Mouse (Mus musculus) urinary bladder, postnatal 10 days (tissue): Measurements from ENCODE around the gene Gm49369.
"Not testable (repeated sequence)": the region's sequence is repeated elsewhere in the genome, so short reads cannot be mapped to it uniquely, and the experiment has no call there.

Experiments
- DNase-seq: peaks from one replicate; pipeline ENCODE4 v3.0.0; 2022; ENCODE audit warnings: low spot score

Gene Gm49369

DNA sequence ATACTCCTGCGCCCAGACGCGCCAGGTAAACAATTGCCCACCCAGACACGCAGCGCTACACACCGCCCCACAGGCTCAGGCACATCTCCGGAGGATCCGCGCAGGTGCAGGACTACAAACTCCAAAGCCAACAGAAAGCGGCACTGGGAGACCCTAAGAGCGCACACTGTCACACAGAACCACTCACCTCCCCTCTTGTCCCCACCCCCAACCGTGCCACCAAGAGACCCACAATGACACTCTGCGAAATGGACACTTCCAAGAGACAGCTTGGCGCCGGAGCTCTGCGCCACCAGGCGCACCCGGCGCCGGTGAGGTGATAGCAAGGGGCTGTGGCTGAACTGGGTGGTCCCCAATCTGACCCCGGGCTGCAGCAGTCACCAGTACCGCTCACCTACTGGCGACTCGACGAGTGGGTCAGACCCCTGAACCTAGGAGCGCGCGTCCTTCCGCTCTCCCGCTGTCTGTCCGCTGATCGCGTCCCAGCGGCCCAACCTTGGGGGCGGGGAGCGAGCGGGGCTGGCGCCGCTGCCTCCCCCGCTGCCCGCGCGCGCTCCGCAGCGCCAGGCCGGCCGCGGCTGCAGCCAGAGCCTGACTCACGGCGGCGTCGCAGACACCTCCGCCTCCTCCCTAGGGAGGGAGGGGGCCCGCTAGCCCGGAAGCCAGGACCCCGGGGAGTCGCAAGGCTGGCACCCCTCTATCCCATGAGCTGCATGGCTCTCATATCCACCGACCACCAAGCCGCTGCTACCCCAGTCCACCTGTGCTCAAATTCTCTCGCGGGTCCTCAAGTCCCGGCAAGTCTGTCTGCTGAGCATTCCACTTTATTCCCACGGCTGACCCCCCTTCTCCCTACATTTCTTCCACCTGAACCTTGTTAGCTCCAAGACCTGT lies 10.5 kb downstream of the Gm49369 start:
- no peak for DNase-seq

DNA sequence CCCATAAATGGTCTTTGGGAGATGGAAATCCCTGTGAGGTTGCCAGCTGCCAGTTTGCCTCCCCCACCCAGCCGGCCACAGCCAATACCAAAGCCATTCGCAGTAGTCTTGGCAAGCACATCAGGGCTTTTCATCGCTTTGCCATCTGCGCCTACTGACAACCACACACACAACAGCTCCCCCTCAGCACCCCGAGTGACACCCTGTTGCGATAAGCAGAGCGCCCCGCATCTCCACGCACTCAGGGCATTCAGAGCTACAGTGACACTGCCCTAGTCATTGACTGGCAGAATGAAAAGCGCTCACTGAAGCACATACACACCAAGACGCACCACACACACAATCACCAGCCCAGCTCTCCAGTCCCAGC lies 11.1 kb downstream of the Gm49369 start:
- no peak for DNase-seq

DNA sequence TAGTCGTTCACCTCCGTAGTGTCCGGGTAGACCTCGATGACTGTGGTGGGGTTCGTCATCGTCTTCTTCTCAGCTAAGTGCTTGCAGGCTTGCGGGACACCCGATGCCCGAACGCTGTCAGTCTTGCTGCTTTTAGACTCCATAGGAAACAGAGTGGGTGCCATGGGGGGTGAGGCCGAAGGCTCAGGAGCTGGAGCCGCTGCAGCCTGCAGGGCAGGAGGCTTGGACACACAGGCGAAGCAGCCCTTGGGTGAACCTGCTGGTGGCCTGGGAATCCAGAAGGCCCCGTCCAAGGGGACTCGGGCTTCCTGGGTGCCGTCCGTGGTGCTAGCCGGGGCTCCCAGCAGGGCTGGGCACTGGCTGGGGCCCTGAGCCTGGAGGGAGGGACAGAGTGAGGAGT lies 11.5 kb downstream of the Gm49369 start:
- no peak for DNase-seq

DNA sequence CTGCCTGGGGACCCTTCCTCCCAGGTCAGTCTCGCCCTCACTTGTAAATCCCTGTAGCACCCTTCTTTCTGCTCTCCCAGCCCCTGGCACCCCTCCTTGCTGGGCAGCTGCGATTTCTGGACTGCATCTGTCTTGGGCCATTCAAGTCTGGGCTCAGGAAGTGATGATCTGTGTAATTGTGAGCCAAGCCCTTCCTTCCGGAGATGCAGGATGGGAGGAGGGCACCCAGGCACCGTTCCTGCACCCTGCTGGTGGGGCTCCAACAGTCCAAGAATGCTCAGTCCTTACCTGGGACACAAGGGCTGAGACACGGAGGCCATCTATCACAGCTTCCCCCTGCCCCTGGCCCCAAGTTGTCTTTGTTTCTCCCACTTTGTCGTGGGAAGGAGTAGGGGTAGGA lies 12.6 kb downstream of the Gm49369 start:
- DNase-seq: no peak

DNA sequence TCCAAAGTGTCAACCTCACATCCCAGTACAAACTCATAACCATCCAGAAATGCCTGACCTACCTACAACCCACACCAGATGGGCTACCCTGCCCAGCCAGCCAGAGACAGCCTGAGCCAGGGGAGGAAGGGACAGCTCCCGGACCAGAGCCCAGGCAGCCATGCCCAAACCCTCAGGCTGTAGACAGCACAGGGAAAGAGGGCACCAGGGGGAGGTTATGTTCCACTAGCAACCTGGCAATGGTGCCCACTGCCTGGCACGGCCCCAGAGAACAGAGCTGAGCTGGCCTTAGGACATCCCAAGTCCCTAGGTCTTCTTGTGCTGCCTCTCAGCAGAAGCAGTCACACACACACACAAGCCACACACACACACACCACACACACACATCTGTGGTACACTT lies 13.6 kb downstream of the Gm49369 start:
- DNase-seq: no peak

DNA sequence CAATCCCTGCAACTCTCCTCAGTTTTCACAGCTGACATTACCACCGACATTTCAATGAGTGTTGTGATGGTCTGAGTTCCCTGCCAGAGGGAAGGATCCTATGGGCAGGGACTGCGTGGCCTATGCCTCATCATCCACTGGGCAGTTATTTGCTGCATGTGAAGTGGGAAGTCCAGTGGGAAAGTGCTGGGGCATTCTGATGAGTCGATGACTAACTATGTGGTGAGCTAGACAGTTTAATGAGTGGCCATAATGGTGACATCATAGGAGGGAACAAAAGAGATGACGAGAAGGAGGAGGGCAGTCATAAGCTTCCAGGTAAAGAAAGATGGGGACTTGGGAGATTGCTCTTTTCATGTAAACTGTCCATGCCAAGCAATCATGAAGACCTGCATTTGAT lies 19.4 kb downstream of the Gm49369 start:
- no peak for DNase-seq

DNA sequence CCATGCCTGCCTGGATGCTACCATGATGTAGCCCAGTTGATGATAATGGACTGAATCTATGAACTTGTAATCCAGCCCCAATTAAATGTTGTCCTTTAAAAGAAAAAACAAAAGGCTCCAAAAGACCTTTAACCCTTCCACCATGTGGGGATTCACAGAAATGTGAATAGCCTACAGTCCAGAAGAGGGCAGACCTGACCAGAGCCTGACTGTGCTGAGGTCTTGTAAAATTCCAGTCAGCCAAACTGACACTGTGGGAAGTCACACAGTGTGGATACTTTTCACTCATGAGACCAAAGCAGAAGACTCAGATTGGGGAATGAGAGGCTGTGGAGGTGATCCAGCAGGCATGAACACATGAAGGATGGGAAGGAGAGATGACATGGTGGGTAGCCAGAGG lies 21.7 kb downstream of the Gm49369 start:
- DNase-seq: no peak

DNA sequence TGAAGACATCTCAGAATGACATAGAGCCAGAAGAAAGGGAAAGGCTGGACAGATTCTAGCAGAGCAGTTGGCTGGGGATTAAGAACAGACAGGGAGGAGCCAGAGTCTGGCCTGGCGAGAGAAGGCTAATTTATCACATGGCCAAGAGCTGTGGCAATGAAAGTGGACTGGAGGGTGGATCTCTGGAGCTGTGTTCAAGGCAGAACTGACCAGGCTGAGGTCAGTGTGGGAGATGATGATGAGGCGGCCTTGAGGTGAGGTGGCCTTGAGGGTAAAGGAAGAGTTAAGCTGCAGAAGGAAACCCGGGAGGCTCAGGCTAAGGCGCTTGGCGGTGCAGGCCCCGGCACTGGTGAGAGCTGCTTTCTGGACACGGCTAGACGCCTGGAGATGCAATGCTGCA lies 23.3 kb downstream of the Gm49369 start:
- DNase-seq: no peak

DNA sequence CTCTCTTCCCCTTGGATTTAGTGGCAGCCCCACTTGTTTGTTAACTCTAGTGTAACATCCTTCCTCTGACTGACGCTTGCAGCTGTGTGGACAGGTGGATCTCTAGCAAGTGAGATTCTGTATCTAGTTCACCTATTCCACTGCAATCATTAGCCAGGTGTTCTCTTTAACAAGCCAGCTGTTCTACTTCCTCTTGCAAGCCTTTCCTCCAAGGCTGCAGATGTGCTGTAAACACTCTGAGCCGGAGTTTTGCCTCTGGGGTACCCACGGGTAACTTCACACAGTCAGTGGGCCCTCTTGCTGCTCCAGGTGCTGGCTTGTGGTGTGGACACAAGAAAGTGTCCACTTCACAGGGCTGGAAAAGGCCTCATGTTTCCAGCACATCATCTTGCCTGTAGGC lies 24.9 kb downstream of the Gm49369 start:
- DNase-seq: no peak

DNA sequence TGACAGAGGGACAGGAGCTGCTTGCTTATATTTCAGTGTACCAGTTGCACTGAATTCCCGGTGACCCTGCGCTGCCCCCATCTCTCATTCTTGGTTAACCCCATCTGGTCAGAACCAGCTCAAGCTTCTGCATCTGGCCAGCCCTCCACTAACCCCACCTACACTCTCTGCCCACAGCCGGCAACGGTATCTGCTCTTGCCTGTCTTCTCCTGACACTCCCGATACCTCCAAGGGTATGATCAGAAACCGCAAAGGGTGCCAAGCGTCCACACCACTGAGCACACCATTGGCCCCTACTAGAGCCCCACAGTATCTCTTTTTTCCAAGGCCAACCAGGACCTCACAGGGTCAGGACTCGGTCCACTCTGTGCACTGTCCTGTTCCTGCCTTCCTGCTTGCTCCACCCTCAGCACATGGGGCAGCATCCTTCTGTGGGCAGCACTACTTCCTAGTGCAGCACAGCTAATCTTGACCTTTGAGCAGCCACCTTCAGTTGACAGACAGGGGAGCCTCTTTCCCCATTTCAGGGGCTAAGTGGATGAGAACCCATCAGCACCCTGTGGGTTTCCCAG lies 27.7 kb downstream of the Gm49369 start:
- no peak for DNase-seq

DNA sequence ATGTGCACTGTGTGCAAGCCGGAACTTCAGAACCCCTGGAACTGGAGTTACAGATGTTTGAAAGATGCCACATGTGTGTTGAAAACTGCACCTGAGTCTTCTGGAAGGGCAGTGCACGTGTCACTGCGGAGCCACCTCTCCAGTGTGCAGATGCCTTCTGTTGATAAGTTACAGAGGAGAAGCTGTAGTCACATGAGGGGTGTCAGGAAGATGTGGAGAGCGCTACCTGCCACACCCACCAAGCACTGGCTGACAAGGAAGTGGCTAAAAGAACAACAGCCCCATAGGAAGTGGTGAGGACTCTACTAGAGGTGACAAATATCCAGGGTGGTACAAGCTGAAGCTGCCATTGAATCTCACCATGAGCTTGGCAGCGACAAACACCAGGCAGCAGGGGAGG lies 28.6 kb downstream of the Gm49369 start:
- no peak for DNase-seq

DNA sequence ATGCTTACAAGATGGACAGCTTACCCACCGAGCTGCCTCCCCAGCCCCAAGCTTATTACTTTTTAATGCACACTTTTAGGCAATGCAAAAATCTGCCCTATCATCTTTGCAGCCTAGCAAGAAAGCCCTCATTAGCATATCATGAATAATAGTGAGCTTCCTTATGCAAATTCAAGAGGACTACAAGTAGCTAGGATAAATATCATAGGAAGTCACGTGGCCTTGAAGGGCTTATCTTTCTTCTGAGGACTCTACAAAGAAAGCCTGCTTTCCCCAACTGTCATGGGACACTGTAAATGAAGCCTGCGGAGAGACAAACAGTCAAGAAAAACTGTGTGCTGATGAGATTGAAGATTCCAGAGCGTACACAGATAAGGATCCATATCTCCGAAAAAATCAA lies 30.9 kb downstream of the Gm49369 start:
- DNase-seq: no peak

DNA sequence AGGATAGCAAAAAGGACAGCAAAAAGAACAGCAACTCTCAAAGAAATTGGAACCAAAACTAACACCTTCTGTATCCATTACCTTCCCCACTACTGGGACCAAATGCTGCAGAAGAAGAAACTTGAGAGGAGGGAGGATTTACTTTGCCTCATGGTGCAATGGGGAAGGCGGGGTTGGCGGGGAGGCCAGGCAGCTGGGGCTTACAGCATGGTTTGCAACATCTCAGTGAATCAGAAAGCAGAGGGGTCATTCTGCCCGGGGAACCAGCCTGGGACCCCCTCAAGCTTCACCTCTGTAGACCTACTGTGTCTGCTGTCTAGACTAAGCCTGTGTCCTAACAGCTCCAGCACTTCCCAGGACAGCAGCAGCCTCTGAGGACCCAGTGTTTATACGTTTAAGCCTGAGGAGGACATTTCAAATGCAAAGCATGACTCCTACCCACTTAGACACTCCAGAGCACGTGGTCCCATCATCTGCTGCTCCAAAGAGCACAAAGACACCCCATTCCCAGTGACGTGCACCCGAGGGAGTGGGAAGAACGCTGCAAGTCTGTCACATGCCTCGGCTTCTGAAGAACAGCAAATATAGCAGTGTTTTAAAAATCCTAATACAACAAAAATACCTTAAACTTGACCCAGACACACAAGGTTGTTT lies 33.0 kb downstream of the Gm49369 start:
- DNase-seq: no peak

DNA sequence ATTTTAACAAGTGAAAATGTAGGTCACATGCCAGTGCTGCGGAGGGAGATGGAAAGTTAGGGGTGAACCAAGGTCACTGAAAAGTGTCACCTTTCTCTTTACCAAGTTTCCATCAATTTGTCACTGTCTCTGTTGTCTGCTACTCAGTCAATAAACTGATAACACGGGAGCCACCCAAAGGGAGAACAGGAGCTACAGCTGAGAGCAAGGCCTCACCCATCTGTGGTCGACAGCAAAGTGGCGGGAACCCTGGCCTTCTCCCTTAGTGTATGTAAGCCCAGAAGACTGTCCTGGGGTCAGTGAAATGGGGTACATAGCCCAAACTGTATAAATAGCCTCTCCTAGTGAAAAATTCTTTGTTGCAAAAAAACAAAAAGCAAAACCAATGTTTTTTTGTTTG lies 34.9 kb downstream of the Gm49369 start:
- DNase-seq: no peak

DNA sequence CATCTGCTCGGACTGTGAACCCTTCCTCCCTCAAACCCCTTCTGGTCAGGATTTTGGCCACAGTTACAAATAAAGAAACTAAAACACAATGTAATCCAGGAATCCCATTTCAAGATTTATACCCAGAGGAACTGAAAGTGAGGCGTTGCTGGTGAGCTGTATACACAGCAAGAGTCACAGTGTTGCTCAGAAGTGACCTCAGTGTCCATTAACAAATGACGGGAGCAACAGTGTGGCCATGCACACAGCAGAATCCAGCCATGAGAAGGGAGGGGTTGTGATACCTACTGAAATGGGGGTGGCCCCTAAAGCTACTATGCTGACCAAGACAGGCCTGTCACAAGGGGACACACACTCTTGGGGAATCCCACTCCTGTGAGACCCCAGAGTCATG lies 40.2 kb downstream of the Gm49369 start:
- no peak for DNase-seq

DNA sequence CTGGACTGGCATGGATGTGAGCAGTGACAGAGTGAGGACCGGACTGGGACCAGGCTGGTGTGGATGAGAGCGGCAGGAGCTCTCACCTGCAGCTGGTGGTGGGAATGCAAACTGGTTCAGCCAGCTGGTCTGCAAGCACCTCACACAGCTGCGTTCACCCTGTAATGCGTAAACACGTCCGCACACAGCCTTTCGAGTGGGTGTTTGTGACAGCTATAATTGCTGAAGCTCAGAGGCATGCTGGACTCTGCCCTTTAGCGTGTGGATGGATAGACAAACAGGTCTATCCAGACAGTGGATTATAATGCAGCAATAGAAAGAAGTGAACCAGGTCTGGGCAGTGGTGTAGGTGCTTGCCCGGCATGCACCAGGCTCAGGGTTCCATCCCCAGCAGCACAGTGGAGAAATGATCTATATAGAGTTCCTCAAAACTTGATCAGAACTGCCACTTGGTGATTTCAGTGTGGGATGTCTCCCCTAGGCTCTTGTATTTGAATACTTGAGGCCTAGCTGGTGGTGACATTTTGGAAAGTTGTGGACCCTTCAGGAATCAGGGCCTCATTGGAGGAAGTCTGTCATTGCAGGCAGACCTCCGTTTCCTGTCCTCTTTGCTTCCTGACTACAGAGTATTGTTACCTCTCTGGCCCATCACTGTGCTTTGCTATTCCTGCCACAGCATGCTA lies 40.8 kb downstream of the Gm49369 start:
- DNase-seq: no peak

DNA sequence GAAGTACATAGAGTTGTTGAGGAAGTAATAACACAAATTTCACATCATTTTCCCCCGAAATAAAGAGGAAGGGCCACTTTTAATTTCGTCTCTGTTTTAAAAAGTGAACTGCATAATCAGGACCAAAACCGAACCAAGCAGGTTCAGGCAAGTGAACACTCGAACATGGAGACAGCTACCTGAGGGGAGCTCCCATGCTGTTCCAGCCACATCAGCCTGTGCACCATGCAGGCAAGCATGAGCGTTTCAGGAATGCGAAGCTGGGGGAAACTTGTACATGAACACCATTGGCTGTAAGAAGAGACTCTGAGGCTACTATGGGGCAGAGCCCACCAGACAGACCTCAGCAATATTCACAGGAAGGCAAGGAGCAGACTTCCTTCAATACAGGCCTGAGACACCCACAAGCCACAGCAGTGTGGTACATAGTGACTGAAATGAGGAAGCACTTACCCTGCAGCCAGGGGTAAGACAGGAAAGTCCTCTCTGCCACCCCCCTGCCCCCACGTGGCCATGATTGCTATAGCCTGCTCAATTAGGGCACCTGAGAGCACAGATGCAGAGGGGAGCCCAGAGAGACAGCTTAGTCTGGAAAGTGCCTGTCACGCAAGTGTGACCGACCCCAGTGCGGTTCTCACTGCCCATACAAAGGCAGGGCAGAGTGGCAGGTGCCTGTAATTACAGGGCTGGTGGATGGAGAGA lies 42.0 kb downstream of the Gm49369 start:
- no peak for DNase-seq

DNA sequence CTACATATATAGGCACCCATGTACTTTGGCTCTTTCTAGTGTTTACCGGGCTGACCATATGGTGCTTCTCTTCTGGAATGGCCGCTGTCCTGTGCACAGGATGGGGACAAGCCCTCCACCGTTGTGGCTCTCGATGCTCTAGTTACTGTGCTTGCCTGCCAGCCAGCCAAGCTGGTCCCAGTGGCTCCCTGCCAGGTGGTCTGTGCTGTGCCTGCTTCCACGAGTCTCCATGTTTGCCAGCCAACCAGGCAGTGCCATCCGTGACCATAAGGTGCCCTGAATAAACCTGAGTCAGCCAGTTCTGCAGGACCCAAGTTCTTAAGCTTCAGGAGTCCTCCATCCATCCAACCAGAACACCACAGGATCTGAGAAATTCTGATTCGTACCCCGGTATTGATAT lies 47.3 kb downstream of the Gm49369 start:
- DNase-seq: no peak

DNA sequence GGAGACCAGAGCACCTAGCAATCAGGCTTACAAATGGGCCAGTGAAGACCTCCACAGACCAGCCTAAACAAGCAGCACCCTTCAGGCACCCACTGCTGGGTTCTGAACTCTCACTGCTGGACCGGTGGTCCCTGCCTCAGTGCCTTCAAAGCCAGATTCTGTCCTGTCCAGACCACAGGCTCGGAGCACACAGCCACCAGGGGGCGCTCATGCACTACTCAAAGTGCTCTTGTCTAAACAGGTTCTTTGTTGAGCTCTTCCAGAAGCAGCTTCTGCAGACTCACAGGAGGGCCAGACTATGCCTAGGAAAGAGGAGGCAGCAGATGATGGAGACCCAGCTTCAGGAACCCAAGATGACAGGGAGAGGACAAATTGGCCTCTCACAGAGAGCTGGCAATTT lies 48.2 kb downstream of the Gm49369 start:
- peak; percentile 85 for DNase-seq

DNA sequence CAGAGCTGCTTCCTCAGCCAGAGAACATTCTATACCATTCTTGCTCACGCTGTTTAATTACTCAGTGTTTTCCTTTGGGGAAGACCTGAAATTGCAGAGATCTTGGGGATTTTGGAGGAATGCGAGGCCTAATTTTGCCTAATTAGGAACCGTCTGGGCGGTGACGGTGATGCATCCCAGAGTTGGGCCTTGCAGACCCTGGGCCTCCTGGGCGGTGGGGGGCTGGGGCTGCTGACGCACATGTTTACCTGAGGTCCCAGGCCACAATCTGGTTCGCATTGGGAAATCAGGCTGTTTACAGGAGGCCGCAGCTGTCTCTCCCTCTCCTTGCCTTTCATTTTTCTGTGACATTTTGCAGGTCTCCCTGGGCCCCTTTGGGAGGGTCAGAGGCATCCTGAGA lies 49.7 kb downstream of the Gm49369 start:
- DNase-seq: not testable (repeated sequence)

DNA sequence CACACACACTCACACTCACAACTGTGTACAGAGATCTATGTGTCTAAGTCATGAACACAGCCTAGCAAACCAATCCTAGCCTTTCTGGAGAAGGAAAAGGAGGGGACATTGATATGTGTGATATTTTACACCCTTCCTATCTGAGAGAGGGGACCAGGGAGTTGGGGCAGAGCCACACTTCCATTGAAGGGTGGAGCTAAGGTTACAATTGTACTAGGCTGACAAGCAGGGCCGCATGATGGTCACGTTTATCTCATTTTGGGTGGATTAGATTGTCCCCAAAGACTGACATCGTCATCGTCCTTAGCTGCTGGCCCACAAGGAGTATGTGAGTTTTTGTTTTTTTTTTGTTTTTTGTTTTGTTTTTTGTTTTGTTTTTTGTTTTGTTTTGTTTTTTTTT lies 51.2 kb downstream of the Gm49369 start:
- no peak for DNase-seq

DNA sequence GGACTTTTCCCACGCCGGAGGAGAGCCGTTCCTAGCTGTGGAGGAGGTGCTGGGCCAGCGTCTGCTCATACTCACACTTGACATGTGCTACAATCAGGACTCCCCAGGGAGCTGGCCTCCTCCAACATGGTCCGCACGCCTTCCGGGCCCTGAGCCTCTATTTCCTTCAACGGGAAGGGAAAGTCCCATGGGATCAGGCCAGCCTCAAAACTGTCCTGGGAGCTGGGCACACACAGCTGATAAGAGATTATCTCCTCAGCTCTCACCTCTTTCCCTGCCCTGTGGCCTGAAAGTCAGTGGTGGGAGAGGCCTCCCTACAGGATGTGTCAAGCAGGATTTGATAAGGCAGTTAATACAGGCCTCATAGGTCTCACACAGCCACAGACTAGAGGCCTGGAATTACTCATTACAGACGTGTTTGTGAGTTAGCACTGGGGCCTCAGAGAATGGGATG lies 52.2 kb downstream of the Gm49369 start:
- DNase-seq: no peak
